Mouse (Mus musculus): ENCODE measurements around the gene Zfp940. TPM values are rescaled to one million over a fixed set of nuclear protein-coding genes. Genes with fewer than 3 reads are reported as not detected.

Zfp940 gene
- polyA plus RNA-seq, 1 experiment from 2014 or later = 12.4 TPM

- WGBS = 81% methylated on average over 5 of the region's 5 CpGs
- H3K36me3 ChIP-seq = peaks cover 45% of the 10 kb centered on the region
- H3K4me2 ChIP-seq = peak overlapping the region; percentile 84
- peak overlapping the region; percentile 92 for H3K9ac ChIP-seq
- H3K4me1 ChIP-seq (replicated peaks) = peaks cover 28% of the 10 kb centered on the region
- ATAC-seq (ENCODE audit: low FRiP score) = no peak
- no peaks in the 10 kb centered on the region for H3K9me3 ChIP-seq
- no peak overlapping the region for H3K27ac ChIP-seq
- H3K4me3 ChIP-seq = peak overlapping the region; percentile 86
- no peaks in the 10 kb centered on the region for H3K27me3 ChIP-seq
Measured at GRCm38 (mm10) chr7:29785888-29786287, 67.6 kb downstream of the Zfp940 start.

- Histone ChIP-seq H3K9me3 (no peaks in the 10 kb centered on the region), H3K36me3 (peaks cover 36% of the 10 kb centered on the region), H3K4me3 (peak overlapping the region; percentile 86), H3K27me3 (no peaks in the 10 kb centered on the region), H3K9ac (peak overlapping the region; percentile 92), H3K4me2 (peak overlapping the region; percentile 84), H3K27ac (no peak overlapping the region), H3K4me1 (replicated peaks) (peaks cover 28% of the 10 kb centered on the region)
- 53% methylated on average over 8 of the region's 8 CpGs for WGBS
- no peak for ATAC-seq (ENCODE audit: low FRiP score)
Measured at GRCm38 (mm10) chr7:29785023-29785422, 68.4 kb downstream of the Zfp940 start.

DNA sequence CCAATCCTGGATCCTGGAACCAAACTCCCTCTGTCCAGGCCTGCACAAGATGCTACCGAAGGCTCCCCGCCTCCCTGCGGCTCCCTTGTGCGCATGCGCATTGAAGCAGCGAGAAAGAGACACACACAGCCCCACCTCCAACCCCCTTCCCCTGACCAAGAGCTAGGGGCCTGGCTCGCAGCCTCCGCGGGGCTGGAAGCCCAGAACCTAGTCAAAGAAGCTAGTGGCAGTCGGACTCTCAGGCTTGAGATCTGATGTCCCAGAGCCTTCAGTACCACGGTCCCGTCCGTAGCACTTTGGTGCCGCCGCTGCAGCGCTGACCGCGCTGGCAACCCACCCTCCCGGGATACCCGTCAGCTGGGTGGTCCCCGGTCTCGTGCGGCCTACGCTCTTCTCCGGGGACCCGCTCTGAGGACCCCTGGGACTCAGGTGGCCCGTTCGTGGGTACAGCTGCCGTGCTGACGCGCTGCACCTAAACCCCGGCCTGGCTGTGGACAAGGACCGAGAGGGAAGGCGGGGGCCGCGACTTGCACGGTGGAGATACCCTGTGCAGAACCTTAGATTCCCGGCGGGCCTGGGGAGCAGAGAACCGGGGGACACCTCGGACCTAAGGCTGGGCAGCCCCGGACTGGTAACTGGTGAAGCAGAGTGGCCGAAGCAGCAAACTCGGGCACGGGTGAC is 69.5 kb downstream of the Zfp940 start, which contains the start of gene Zfp30:
Zfp30 (plus strand) TSS at position 128 of the 681 bp plus-strand sequence.
- under 1% methylated on average over 45 of the region's 45 CpGs for WGBS
- peak; percentile 97 for ATAC-seq (ENCODE audit: low FRiP score)
- H3K9ac ChIP-seq = peak within 1 kb of the TSS; percentile 92
- H3K36me3 ChIP-seq = peaks cover 32% of the 10 kb centered on the region
- H3K27me3 ChIP-seq = no peaks in the 10 kb centered on the region
- peaks cover 28% of the 10 kb centered on the region for H3K4me1 ChIP-seq (replicated peaks)
- H3K4me3 ChIP-seq = peak within 1 kb of the TSS; percentile 86
- peak within 1 kb of the TSS; percentile 96 for H3K27ac ChIP-seq
- H3K9me3 ChIP-seq = no peaks in the 10 kb centered on the region
- H3K4me2 ChIP-seq = peak within 1 kb of the TSS; percentile 84

Other genes with a start within 250 kb of the Zfp940 start
- gene Catsperg2, start 126.6 kb downstream of the Zfp940 start, polyA plus RNA-seq (2015; fragmentation: Nextera tagmentation; extraction: Ambion mirVana) = 0.26 and 0.32 TPM in 2 replicates
- gene Zfp84, start 85.1 kb downstream of the Zfp940 start, polyA plus RNA-seq (2015; fragmentation: Nextera tagmentation; extraction: Ambion mirVana) = 17.2 and 17.3 TPM in 2 replicates
- gene Zfp30, start 69.7 kb downstream of the Zfp940 start, polyA plus RNA-seq (2015; fragmentation: Nextera tagmentation; extraction: Ambion mirVana) = 14.2 and 14.7 TPM in 2 replicates
- 28.6 and 30.0 TPM in 2 replicates for gene Zfp790, start 37.6 kb downstream of the Zfp940 start, polyA plus RNA-seq (2015; fragmentation: Nextera tagmentation; extraction: Ambion mirVana)
- gene Zfp420, start 6.3 kb upstream of the Zfp940 start, polyA plus RNA-seq (2015; fragmentation: Nextera tagmentation; extraction: Ambion mirVana) = 18.2 and 18.9 TPM in 2 replicates
- 15.1 and 15.2 TPM in 2 replicates for gene Zfp27, start 52.9 kb upstream of the Zfp940 start, polyA plus RNA-seq (2015; fragmentation: Nextera tagmentation; extraction: Ambion mirVana)
- 8.5 and 8.6 TPM in 2 replicates for gene Zfp383, start 54.6 kb upstream of the Zfp940 start, polyA plus RNA-seq (2015; fragmentation: Nextera tagmentation; extraction: Ambion mirVana)
- gene Zfp74, start 100.4 kb upstream of the Zfp940 start, polyA plus RNA-seq (2015; fragmentation: Nextera tagmentation; extraction: Ambion mirVana) = 17.5 and 18.4 TPM in 2 replicates
- 5.5 and 8.0 TPM in 2 replicates for gene Zfp568, start 130.3 kb upstream of the Zfp940 start, polyA plus RNA-seq (2015; fragmentation: Nextera tagmentation; extraction: Ambion mirVana)
- gene Zfp14, start 197.7 kb upstream of the Zfp940 start, polyA plus RNA-seq (2015; fragmentation: Nextera tagmentation; extraction: Ambion mirVana) = 9.4 TPM in 2 replicates
- gene Zfp82, start 219.2 kb upstream of the Zfp940 start, polyA plus RNA-seq (2015; fragmentation: Nextera tagmentation; extraction: Ambion mirVana) = 12.8 and 12.9 TPM in 2 replicates
- 1.5 and 1.6 TPM in 2 replicates for gene Gm26920, start 236.7 kb upstream of the Zfp940 start, polyA plus RNA-seq (2015; fragmentation: Nextera tagmentation; extraction: Ambion mirVana)
- gene Zfp566, start 236.9 kb upstream of the Zfp940 start, polyA plus RNA-seq (2015; fragmentation: Nextera tagmentation; extraction: Ambion mirVana) = 19.2 and 19.6 TPM in 2 replicates
- gene Zfp260, start 241.1 kb upstream of the Zfp940 start, polyA plus RNA-seq (2015; fragmentation: Nextera tagmentation; extraction: Ambion mirVana) = 95.2 and 108 TPM in 2 replicates